Mouse (Mus musculus) G1E (cell line): ENCODE measurements around the gene Dph5. TPM values are rescaled to one million over a fixed set of nuclear protein-coding genes. Genes with fewer than 3 reads are reported as not detected.

Source experiments
- ATAC-seq: 2 replicates; pipeline ENCODE4 v1.8.0; 2016; ENCODE audit warnings: mild to moderate bottlenecking; ENCODE audit not compliant: insufficient number of reproducible peaks, poor library complexity, low FRiP score, severe bottlenecking; ENCODE audit errors: extremely low read depth
- DNase-seq: peaks from one replicate; pipeline ENCODE4 v3.0.0; 2012; ENCODE audit warnings: low spot score
- H3K27me3 ChIP-seq: 2 replicates; pipeline ENCODE4 v1.6.1; 2012; ENCODE audit warnings: mild to moderate bottlenecking, low read length, inconsistent platforms; ENCODE audit not compliant: insufficient read depth
- H3K36me3 ChIP-seq: replicated peaks from 2 replicates; pipeline ENCODE3; 2012; ENCODE audit warnings: mild to moderate bottlenecking, inconsistent platforms
- H3K4me1 ChIP-seq: 2 replicates; pipeline ENCODE4 v1.6.1; 2012; ENCODE audit warnings: low read depth, low read length, inconsistent platforms, mixed read lengths; ENCODE audit not compliant: insufficient read depth
- H3K4me3 ChIP-seq: 2 replicates; pipeline ENCODE4 v1.5.1; 2012; ENCODE audit warnings: low read depth, mild to moderate bottlenecking, inconsistent platforms, low read length, moderate library complexity, mixed read lengths
- H3K9me3 ChIP-seq: replicated peaks from 2 replicates; pipeline ENCODE4 v1.6.1; 2012; ENCODE audit warnings: inconsistent platforms
- CTCF ChIP-seq: IDR thresholded peaks from 2 replicates; pipeline ENCODE4 v1.5.1; 2012; ENCODE audit warnings: low read depth, low read length, inconsistent platforms, mixed read lengths
- GATA1 ChIP-seq: IDR thresholded peaks from 2 replicates; pipeline ENCODE4 v1.6.1; 2012; ENCODE audit warnings: borderline replicate concordance, low read length, inconsistent platforms, mixed read lengths
- GATA2 ChIP-seq: IDR thresholded peaks from 2 replicates; pipeline ENCODE4 v1.6.1; 2012; ENCODE audit warnings: low read depth, low read length, inconsistent platforms, borderline replicate concordance
- POLR2AphosphoS5 ChIP-seq: IDR thresholded peaks from 2 replicates; pipeline ENCODE4 v1.6.1; 2012; ENCODE audit warnings: low read depth, low read length, inconsistent platforms; ENCODE audit not compliant: insufficient replicate concordance
- TAL1 ChIP-seq: conservative IDR thresholded peaks from 2 replicates; pipeline ENCODE4 v1.6.1; 2012; ENCODE audit warnings: low read depth, low read length, inconsistent platforms, mixed read lengths
- polyA plus RNA-seq: library from polyadenylated mRNA; stranded (reverse); fragments of >175 nt; gene quantifications from 2 replicates; pipeline ENCODE4 v1.2.3, GENCODE M21; 2012
- total RNA-seq, 2 experiments: library from RNA; stranded (forward) in 1 of 2; stranded (reverse) in 1 of 2; fragments of 200-1000 nt in 1 of 2; fragments of >200 nt in 1 of 2; fragmentation: Nextera tagmentation in 1 of 2; gene quantifications; 2 replicates each; pipeline ENCODE4 v1.2.3; 2014 to 2017

The Dph5 gene
- total and polyA plus RNA-seq, 3 experiments: 1.7 to 54.7 (median 38.4) TPM

DNA sequence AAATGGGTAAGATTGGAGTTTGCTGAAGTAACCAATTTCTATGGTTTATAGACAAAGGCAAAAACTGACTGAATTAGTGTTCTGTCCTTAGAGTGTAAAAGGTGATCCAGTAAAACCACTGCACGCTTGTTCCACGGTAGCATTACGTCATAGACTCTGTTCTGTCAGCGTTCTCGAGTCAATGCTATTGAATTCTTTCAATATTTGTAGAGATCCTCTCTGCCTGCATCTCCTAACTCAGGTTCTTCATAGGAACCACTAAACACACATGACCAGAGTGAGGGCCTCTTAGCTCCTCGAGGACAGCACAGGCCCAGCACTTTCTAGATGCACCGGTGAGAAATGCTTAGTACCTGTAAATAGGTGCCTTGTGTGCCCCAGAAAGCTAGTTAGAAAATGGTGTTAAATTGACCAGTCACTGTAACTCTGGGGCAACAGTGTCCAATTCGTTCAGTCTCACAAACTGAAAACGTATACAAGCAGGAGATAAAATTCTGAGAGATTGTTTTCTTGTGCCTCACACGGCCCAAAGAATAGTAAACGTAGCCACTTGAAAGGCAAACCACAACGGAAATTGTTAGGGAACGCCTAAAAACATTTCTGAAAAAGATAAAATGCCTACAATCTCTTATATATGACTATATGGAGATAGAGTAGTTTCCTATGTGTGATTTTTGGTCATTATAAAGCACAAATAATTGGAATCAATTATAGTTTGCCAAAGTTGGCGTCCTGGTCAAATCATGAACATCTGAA, 84.4 kb downstream of the Dph5 start:
- no peak for TF ChIP-seq TAL1
- TF ChIP-seq CTCF: no peak
- no peak for TF ChIP-seq POLR2AphosphoS5
- no peak for TF ChIP-seq GATA2
- TF ChIP-seq GATA1: no peak

DNA sequence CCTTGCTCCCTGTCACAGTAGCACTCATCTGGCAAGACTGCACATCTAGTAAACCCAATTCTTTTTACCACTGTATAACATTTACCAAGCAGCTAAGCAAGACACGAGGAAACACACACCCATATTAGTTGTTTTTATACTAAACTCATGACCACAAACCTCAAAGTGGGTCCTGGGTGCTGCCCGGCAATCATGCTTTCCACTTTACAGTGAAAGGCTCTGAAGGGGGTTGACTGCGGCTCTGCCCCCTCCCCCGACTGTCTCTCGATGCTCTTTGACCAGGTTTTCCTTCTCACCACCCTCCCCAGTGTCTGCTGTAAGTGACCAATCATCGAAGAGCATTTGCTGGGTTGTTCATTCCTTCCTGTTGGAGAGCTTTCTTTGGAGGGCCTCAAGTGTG, 86.6 kb downstream of the Dph5 start:
- no peak for TF ChIP-seq TAL1
- no peak for TF ChIP-seq GATA2
- TF ChIP-seq POLR2AphosphoS5: no peak
- no peak for TF ChIP-seq CTCF
- TF ChIP-seq GATA1: no peak
- no peak overlapping the region for H3K4me3 ChIP-seq
- H3K27me3 ChIP-seq: no peaks in the 10 kb centered on the region
- no peak for ATAC-seq
- H3K36me3 ChIP-seq: peaks cover 88% of the 10 kb centered on the region
- H3K9me3 ChIP-seq: no peaks in the 10 kb centered on the region
- DNase-seq: no peak
- 0 out of 2 replicates have a peak, but pooled peaks cover 4% of the 10 kb centered on the region for H3K4me1 ChIP-seq

More for the DNA sequence above, 84.4 kb downstream of the Dph5 start:
- peaks cover 90% of the 10 kb centered on the region for H3K36me3 ChIP-seq
- no peak for DNase-seq
- 0 out of 2 replicates have a peak, but pooled peaks cover 4% of the 10 kb centered on the region for H3K4me1 ChIP-seq
- no peak for ATAC-seq
- no peaks in the 10 kb centered on the region for H3K9me3 ChIP-seq
- H3K4me3 ChIP-seq: no peak overlapping the region
- H3K27me3 ChIP-seq: no peaks in the 10 kb centered on the region

DNA sequence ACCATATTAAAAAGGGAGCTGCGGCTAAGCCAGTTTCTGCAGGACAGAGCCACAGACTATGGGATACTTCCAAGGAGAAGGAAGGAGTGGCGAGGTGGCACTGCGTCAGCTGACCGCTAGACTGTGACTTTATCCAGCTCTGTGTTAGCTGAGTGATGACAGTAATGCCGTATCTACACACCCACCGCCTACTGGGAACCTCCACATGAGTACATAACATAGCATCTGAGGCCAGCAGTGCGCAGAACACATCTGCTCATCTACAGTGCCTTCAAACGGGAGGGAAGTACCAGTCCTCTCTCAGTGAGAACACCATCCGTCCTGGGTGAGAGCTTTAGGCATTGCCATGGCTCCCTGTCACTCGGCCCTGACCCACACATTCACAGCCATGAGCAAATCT, 87.4 kb downstream of the Dph5 start:
- no peak for DNase-seq
- Histone ChIP-seq H3K9me3 (no peaks in the 10 kb centered on the region), H3K4me3 (no peak overlapping the region), H3K36me3 (peaks cover 88% of the 10 kb centered on the region), H3K27me3 (no peaks in the 10 kb centered on the region), H3K4me1 (0 out of 2 replicates have a peak, but pooled peaks cover 4% of the 10 kb centered on the region)
- TF ChIP-seq GATA1 (no peak), POLR2AphosphoS5 (no peak), CTCF (no peak), TAL1 (no peak), GATA2 (no peak)
- no peak for ATAC-seq

GRCm38 (mm10) chr3:115979000-115979399, 91.4 kb downstream of the Dph5 start:
- H3K36me3 ChIP-seq: peaks cover 79% of the 10 kb centered on the region
- H3K4me1 ChIP-seq: 0 out of 2 replicates have a peak, but pooled peaks cover 4% of the 10 kb centered on the region
- ATAC-seq (no peak), DNase-seq (no peak)
- H3K4me3 ChIP-seq: no peak overlapping the region
- no peaks in the 10 kb centered on the region for H3K9me3 ChIP-seq
- H3K27me3 ChIP-seq: no peaks in the 10 kb centered on the region
- TF ChIP-seq POLR2AphosphoS5: no peak
- TF ChIP-seq CTCF: no peak
- TF ChIP-seq GATA2: no peak
- no peak for TF ChIP-seq GATA1

- H3K9me3 ChIP-seq: no peaks in the 10 kb centered on the region
- no peaks in the 10 kb centered on the region for H3K4me1 ChIP-seq
- no peak for ATAC-seq
- H3K36me3 ChIP-seq: peaks cover 73% of the 10 kb centered on the region
- TF ChIP-seq TAL1: no peak
- DNase-seq: no peak
- H3K4me3 ChIP-seq: no peak overlapping the region
- H3K27me3 ChIP-seq: no peaks in the 10 kb centered on the region
Measured at GRCm38 (mm10) chr3:115983217-115983616, 95.6 kb downstream of the Dph5 start.

Other genes starting within 250 kb of the Dph5 start
- 5.0 and 5.5 TPM in 2 replicates for gene S1pr1, start 172.8 kb upstream of the Dph5 start, total RNA-seq (2014; fragmentation: Nextera tagmentation)
- 2.1 and 2.6 TPM in 2 replicates for gene S1pr1, start 172.8 kb upstream of the Dph5 start, total RNA-seq (2017)
- gene S1pr1, start 172.8 kb upstream of the Dph5 start, polyA plus RNA-seq: 0.17 and 0.26 TPM in 2 replicates
- 25.8 and 28.2 TPM in 2 replicates for gene Slc30a7, start 119.6 kb downstream of the Dph5 start, total RNA-seq (2014; fragmentation: Nextera tagmentation)
- 29.9 and 38.4 TPM in 2 replicates for gene Slc30a7, start 119.6 kb downstream of the Dph5 start, total RNA-seq (2017)
- gene Slc30a7, start 119.6 kb downstream of the Dph5 start, polyA plus RNA-seq: 1.9 and 3.0 TPM in 2 replicates
- gene Extl2, start 119.6 kb downstream of the Dph5 start, total RNA-seq (2014; fragmentation: Nextera tagmentation): 6.9 and 8.0 TPM in 2 replicates
- gene Extl2, start 119.6 kb downstream of the Dph5 start, total RNA-seq (2017): 8.6 and 9.1 TPM in 2 replicates
- 3.2 and 7.4 TPM in 2 replicates for gene Extl2, start 119.6 kb downstream of the Dph5 start, polyA plus RNA-seq
- gene Vcam1, start 241.9 kb downstream of the Dph5 start, total RNA-seq (2014; fragmentation: Nextera tagmentation): 5.0 TPM in 1 of 2 replicates, not detected in the other
- gene Vcam1, start 241.9 kb downstream of the Dph5 start, total RNA-seq (2017): 0.06 and 0.33 TPM in 2 replicates
- gene Vcam1, start 241.9 kb downstream of the Dph5 start, polyA plus RNA-seq: not detected in 2 replicates